Mouse (Mus musculus): ENCODE data around the gene Gm20817. TPM values are rescaled to one million over a fixed set of nuclear protein-coding genes. Genes with fewer than 3 reads are reported as not detected.
"Not testable (repeated sequence)": the region's sequence is repeated elsewhere in the genome, so short reads cannot be mapped to it uniquely, and the experiment has no call there.

Gm20817 gene
- polyA plus RNA-seq (2012; rRNA removed) (not detected in 2 replicates), polyA plus RNA-seq (2014; fragmentation: Nextera tagmentation; extraction: Ambion mirVana) (not detected in 2 replicates)

GRCm38 (mm10) chrY:68832628-68833027 is at the start of gene Gm20817:
Gene Gm20817, minus strand, starts transcription at chrY:68832728.
- ATAC-seq (ENCODE audit: insufficient read depth); H3K9me3 ChIP-seq (ENCODE audit: control insufficient read depth, low read length); H3K27ac ChIP-seq; H3K27me3 ChIP-seq (ENCODE audit: control insufficient read depth, insufficient read depth, low read length); H3K4me3 ChIP-seq (ENCODE audit: insufficient read depth in 1 of 2, low read depth in 2 of 2, low read length in 2 of 2); H3K4me2 ChIP-seq (ENCODE audit: low read depth); H3K9ac ChIP-seq (replicated peaks); DNase-seq (ENCODE audit: low read depth in 3 of 3, low spot score in 3 of 3); H3K36me3 ChIP-seq (replicated peaks; ENCODE audit: control insufficient read depth, insufficient read depth, low read depth); H3K4me1 ChIP-seq (replicated peaks; ENCODE audit: control insufficient read depth in 2 of 2, insufficient read depth in 2 of 2, low read length in 1 of 2): not testable (repeated sequence)
- WGBS (ENCODE audit: insufficient replicate concordance): no CpG with 5 or more reads among the region's 5 CpGs
